Mouse (Mus musculus) urinary bladder, postnatal 36 days (tissue): ENCODE measurements at regions not wholly inside any gene's neighbourhood (a gene's known extent, or its start where the extent isn't known, plus 50 kb on each side); places are given as distances from the start of the nearest gene placed in this dataset.
"Not testable (repeated sequence)": the region's sequence is repeated elsewhere in the genome, so short reads cannot be mapped to it uniquely, and the experiment has no call there.

Experiments used
- DNase-seq, 2 experiments: peaks; one replicate each; pipeline ENCODE4 v3.0.0; 2022; ENCODE audit warnings: low spot score in 2 of 2, mixed read lengths in 1 of 2

DNA sequence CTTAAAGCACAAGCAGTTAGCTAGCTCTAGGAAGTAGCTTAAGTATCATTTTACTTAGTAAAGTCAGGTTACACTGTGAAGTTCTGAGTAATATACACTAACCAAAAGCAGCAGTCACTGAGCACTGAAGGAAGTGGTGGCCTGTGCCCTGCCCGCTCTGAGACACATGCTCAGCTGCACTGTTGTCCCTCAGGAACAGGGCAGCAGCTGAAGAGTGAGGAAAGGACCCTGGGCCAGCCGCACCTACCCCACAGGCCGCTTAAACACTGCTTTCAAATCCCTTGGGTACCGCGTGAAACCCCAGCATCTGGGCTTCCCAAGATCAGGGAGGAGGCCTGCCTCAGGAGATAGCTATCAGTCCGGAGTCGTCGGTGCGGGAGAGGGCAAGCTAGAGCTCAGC, 385.1 kb downstream of the Gm8797 start:
- not testable (repeated sequence) for DNase-seq

DNA sequence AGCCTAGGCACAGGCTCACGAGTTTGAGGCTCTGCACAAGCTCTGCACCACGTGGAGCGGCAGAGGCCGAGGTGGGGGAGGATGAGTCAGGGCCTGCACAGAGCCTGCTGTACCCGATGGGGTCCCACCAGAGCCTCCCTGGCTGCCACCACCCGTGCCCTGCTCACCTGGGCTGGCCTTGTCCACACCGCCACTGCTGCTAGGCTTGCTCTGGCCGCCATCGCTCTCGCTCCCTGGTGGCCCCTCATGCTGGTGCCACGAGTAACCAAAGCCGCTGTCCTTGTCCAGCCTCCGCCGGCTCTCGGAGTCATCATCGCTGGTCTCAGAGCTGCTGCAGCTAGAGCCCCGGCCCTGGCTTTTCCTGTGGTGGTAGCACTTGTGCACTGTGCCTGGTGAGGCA, 386.8 kb downstream of the Gm8797 start:
- DNase-seq: no peak

- DNase-seq: no peak
These were observed 423.2 kb downstream of the Gm8797 start for GRCm38 (mm10) chr3:6173775-6174174.

- DNase-seq: no peak
These were observed 431.9 kb downstream of the Gm8797 start for GRCm38 (mm10) chr3:6182533-6182932.

DNA sequence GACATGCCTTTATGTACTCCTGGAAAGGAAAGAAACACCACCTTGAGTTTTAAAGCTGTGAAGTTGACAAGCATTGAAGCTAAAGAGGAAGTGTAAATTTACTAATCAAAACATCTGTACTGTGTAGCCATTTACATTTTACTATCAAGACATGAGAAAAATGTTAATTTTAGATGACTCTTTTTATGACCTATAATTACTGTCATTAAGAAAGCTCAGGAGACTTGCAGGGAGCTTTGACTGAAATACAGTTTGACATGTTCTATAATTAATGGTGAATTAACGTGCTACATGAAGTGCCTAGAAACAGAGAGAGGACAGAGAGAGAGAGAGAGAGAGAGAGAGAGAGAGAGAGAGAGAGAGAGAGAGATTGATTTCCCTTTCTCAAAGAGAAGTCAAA, 432.8 kb downstream of the Gm8797 start:
- no peak for DNase-seq

DNA sequence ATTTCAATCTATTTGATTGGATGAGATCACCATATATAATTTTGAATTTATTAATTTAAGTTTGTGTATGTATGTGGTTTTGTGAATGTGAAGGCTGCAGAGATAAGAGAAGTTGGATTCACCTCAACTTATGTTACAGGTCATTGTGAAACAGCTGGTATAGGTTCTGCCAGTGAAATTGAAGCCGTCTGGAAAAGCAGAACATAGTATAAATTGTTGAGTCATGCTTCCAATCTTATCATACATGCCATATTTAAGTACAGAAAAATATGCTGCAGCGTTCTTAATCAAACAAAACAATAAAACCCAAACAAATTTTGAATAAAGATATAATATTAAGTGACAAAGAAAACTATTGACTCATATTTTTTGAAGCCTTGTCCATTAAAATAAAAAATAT, 415.6 kb downstream of the 1700008P02Rik start:
- DNase-seq: no peak

DNA sequence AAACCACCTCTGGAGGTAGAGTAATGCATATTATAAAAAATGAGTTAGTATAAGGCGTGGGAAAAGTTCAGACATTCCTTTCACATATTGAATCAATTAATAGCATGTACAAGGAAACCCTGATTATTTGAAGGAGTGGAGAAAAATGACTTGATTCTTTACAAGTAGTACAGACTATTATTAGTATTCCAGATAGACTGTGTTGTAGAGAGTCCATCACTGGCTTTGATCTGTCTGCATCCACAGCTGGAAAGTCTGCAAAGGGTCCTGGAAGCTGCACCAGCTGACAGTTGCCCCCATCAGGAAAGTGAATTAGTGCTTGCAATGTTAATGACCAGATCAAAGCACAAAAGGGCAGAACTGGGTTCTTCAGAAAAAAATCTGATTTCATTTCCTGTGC, 391.6 kb downstream of the 1700008P02Rik start:
- no peak for DNase-seq
